Mouse (Mus musculus) liver, adult 2 months (tissue): ENCODE measurements around the gene Prickle1. TPM values are rescaled to one million over a fixed set of nuclear protein-coding genes. Genes with fewer than 3 reads are reported as not detected.

Experiments used
- DNase-seq: peaks from one replicate; pipeline ENCODE4 v3.0.0-alpha.2; 2011; ENCODE audit warnings: low read depth, low spot score; ENCODE audit errors: extremely low read depth
- H3K27ac ChIP-seq: fragments of 200-500 bp; replicated peaks from 2 replicates; pipeline ENCODE4 v1.5.1; 2012; ENCODE audit warnings: low read depth, mild to moderate bottlenecking, control low read depth, inconsistent platforms, low read length; ENCODE audit not compliant: insufficient read depth
- H3K27me3 ChIP-seq: fragments of 200-500 bp; 2 replicates; pipeline ENCODE4 v1.6.1; 2012; ENCODE audit warnings: mild to moderate bottlenecking, moderate library complexity, low read length, inconsistent platforms; ENCODE audit not compliant: control insufficient read depth, insufficient read depth
- H3K36me3 ChIP-seq: fragments of 200-500 bp; 2 replicates; pipeline ENCODE4 v1.6.1; 2012; ENCODE audit warnings: low read length, inconsistent platforms; ENCODE audit not compliant: control insufficient read depth, insufficient read depth
- H3K4me1 ChIP-seq: fragments of 200-500 bp; 2 replicates; pipeline ENCODE4 v1.6.1; 2011; ENCODE audit warnings: low read length; ENCODE audit not compliant: control insufficient read depth, insufficient read depth
- H3K4me3 ChIP-seq: fragments of 200-500 bp; 2 replicates; pipeline ENCODE4 v1.5.1; 2011; ENCODE audit warnings: low read depth, mild to moderate bottlenecking, control low read depth, low read length, moderate library complexity; ENCODE audit not compliant: insufficient read depth
- H3K79me2 ChIP-seq: fragments of 200-500 bp; 2 replicates; pipeline ENCODE4 v1.6.1; 2012; ENCODE audit warnings: inconsistent platforms, mild to moderate bottlenecking, low read length, moderate library complexity; ENCODE audit not compliant: control insufficient read depth, insufficient read depth
- H3K9ac ChIP-seq: fragments of 200-500 bp; 2 replicates; pipeline ENCODE4 v1.6.1; 2012; ENCODE audit warnings: low read depth, mild to moderate bottlenecking, control low read depth, inconsistent platforms, low read length
- CTCF ChIP-seq: fragments of 200-500 bp; IDR thresholded peaks from 2 replicates; pipeline ENCODE4 v1.5.1; 2011; ENCODE audit warnings: low read depth, low read length, control low read depth
- POLR2A ChIP-seq: fragments of 200-500 bp; IDR thresholded peaks from 2 replicates; pipeline ENCODE4 v1.6.1; 2011; ENCODE audit warnings: low read length, control low read depth; ENCODE audit not compliant: insufficient read depth; ENCODE audit errors: extremely low read depth
- WGBS: fragments of 180-500 bp; shearing (Covaris S2); methylation state at CpG from one replicate; pipeline ENCODE4 v1.1.7; 2018; 5-methylcytosine and 5-hydroxymethylcytosine counted together
- polyA plus RNA-seq: library from polyadenylated mRNA; depleted of rRNA; stranded (reverse); fragments of >200 nt; gene quantifications from 2 replicates; pipeline ENCODE4 v1.2.3, GENCODE M21; 2012
- total RNA-seq: library from RNA; depleted of rRNA; stranded (reverse); fragments of >200 nt; gene quantifications from 2 replicates; pipeline ENCODE4 v1.2.3, GENCODE M21; 2014

The Prickle1 gene
- total and polyA plus RNA-seq, 2 experiments = 1.2 to 1.9 TPM

DNA sequence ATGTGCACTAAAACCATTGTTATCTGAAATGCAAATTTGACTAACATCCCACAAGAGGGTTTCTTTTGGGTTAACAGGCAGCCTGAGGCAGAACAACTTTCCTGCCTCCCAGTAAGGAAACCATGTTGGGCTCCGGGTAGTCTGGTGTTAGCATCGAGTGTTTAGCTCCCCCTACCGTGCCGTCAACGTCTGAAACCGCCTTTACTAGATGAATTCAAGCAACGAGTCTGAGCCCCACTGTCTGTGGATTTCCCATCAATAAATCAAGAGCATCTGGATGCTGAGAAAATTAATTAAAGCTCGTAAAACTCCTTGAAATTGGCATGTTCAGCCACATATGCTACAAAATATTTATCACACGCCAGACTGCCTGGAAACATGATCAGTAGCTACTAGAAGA is 15.8 kb downstream of the Prickle1 start:
- DNase-seq = no peak
- Histone ChIP-seq H3K9ac (no peak overlapping the region), H3K4me3 (no peak overlapping the region), H3K27me3 (no peaks in the 10 kb centered on the region), H3K4me1 (no peaks in the 10 kb centered on the region), H3K79me2 (peaks cover under 1% of the 10 kb centered on the region; the same call in 1 of the 2 replicates), H3K27ac (no peak overlapping the region), H3K36me3 (no peaks in the 10 kb centered on the region)
- 64% methylated on average over 9 of the region's 9 CpGs for WGBS
- no peak for TF ChIP-seq POLR2A
- TF ChIP-seq CTCF = no peak

DNA sequence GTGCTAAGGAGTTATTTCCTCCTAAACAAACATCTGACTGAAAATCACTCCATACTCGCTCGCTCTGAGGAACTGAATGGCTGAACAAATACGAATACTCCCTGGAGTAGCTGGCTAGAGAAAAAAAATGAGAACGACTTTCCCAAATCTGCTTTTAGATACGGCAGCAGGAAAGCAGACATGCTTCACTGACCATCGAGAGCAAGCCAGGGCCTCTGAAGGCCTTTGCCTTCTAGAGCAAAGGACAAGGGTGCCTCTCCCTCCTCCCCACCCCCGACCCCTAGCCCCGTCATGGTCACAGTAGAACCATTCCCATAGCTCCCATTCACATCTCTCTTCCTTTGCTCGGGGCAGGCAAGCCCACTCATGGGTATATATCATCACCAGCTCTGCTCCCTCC is 16.6 kb downstream of the Prickle1 start:
- no peak for DNase-seq
- TF ChIP-seq CTCF = no peak
- no peak for TF ChIP-seq POLR2A
- no peak overlapping the region for H3K9ac ChIP-seq
- H3K4me3 ChIP-seq = no peak overlapping the region
- no peaks in the 10 kb centered on the region for H3K4me1 ChIP-seq
- H3K27me3 ChIP-seq = no peaks in the 10 kb centered on the region
- peaks cover 5% of the 10 kb centered on the region; the same call in 1 of the 2 replicates for H3K79me2 ChIP-seq
- no peak overlapping the region for H3K27ac ChIP-seq
- H3K36me3 ChIP-seq = no peaks in the 10 kb centered on the region
- WGBS = 82% methylated on average over 9 of the region's 9 CpGs

DNA sequence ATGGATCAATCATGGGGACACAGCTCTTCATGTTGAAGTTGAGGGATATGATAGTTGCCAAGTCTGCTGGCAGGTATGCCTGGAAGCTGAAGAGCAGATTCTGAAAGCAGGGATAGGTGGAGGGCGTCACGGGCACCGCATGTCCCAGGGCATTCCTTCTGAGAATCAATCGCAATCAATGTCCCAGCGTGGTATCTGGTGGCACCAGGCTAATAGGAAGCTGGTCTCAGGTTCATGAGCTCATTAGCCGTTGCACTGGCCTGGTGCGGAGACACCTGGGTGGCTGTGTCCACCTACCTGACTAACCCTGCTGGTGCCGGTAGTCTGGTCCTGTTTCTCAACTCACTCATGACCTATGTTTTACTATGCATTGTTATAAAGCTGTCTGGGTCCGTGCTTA is 19.3 kb downstream of the Prickle1 start:
- TF ChIP-seq POLR2A (no peak), CTCF (no peak)
- no peaks in the 10 kb centered on the region for H3K4me1 ChIP-seq
- no peak for DNase-seq
- H3K27ac ChIP-seq = no peak overlapping the region
- peaks cover 5% of the 10 kb centered on the region; the same call in 1 of the 2 replicates for H3K79me2 ChIP-seq
- WGBS = 76% methylated on average over 9 of the region's 9 CpGs
- no peak overlapping the region for H3K4me3 ChIP-seq
- no peak overlapping the region for H3K9ac ChIP-seq
- no peaks in the 10 kb centered on the region for H3K36me3 ChIP-seq
- H3K27me3 ChIP-seq = no peaks in the 10 kb centered on the region

DNA sequence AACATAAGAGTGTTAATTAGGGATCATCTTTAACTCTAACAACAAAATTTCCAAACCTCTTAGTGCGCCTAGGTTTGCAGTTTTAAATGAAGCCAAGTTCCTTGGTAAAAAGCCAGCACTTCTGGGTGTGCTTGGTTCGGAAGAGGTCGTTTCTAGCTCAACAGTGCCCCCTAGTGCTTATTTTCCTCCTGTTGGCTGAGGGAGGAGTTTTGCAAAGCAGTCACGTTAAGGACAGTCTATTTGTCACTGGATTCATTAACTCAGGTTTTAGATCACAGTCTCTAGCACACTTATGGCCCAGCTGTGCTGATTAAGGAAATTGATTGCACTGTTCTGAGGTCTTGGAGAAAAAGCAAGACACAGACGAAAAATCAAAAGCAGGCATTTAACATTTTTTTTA is 19.8 kb downstream of the Prickle1 start:
- 9% methylated on average over 5 of the region's 5 CpGs for WGBS
- H3K9ac ChIP-seq = no peak overlapping the region
- H3K4me1 ChIP-seq = no peaks in the 10 kb centered on the region
- peak; percentile 86 for DNase-seq
- no peak overlapping the region for H3K27ac ChIP-seq
- peaks cover 5% of the 10 kb centered on the region; the same call in 1 of the 2 replicates for H3K79me2 ChIP-seq
- H3K4me3 ChIP-seq = no peak overlapping the region
- H3K36me3 ChIP-seq = no peaks in the 10 kb centered on the region
- no peaks in the 10 kb centered on the region for H3K27me3 ChIP-seq
- TF ChIP-seq POLR2A (no peak), CTCF (peak; percentile 64; the same call in 1 of the 2 replicates)

DNA sequence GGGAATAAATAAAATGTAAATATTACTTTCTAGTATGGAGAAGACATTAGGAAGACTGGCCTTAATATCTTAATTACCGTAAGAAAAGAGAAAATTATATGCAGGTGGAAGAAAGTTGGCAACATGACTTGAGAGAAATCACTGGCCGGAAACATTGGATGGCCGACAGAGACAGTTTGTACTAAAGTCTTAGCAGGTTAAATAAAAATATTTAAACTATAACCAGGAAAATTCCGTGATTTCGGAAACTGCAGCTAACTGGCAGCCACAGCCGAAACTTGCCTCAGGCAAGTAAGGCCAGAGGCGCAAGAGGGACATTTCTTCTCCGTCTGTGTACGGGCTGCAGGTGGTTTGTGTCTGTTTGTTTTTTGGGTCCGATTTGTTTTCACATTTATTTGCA is 22.8 kb downstream of the Prickle1 start:
- H3K4me1 ChIP-seq = peaks cover 1% of the 10 kb centered on the region; the same call in 1 of the 2 replicates
- DNase-seq = no peak
- 94% methylated on average over 10 of the region's 10 CpGs for WGBS

DNA sequence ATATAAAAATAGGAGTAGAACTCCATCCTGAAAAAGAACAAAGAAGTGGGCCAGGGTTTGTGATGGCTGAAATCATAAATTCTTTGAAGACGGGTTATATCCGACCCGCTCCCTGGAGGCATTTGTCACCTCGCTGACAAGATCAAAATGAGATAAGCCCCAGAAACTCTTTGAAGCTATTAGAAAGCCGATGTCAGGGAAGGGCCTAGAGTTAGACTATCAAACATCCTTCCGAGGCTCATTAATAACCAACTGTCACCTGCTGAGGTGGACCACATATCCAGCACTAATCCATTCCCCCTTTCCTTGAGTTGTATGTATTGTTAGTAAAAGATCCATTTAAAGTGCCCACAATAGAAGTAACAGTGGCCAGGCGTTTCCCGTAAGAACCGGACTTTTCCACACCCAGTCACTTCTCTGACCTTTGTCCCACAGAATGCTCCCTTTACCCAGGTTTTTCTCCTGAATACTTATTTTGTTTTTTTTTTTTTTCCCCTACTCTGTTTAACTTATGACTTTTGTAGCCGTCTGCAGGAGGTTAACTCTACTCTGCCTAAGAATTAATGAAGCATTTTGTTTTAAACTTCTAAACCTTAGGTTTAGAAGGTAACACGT is 24.7 kb downstream of the Prickle1 start:
- peaks cover 5% of the 10 kb centered on the region; the same call in 1 of the 2 replicates for H3K4me1 ChIP-seq
- no peaks in the 10 kb centered on the region for H3K27me3 ChIP-seq
- TF ChIP-seq POLR2A (no peak), CTCF (no peak)
- DNase-seq = no peak
- no peaks in the 10 kb centered on the region for H3K36me3 ChIP-seq
- H3K9ac ChIP-seq = no peak overlapping the region
- no peak overlapping the region for H3K27ac ChIP-seq
- WGBS = 84% methylated on average over 11 of the region's 11 CpGs
- no peak overlapping the region for H3K4me3 ChIP-seq
- peaks cover 7% of the 10 kb centered on the region; the same call in 1 of the 2 replicates for H3K79me2 ChIP-seq

More for the DNA sequence above, 22.8 kb downstream of the Prickle1 start:
- Histone ChIP-seq H3K36me3 (no peaks in the 10 kb centered on the region), H3K9ac (no peak overlapping the region), H3K79me2 (peaks cover 5% of the 10 kb centered on the region; the same call in 1 of the 2 replicates), H3K27me3 (no peaks in the 10 kb centered on the region), H3K4me3 (no peak overlapping the region), H3K27ac (no peak overlapping the region)
- TF ChIP-seq POLR2A (no peak), CTCF (no peak)
